ENCODE assay signal across 8 mouse cellular contexts in the genomic region with DNA sequence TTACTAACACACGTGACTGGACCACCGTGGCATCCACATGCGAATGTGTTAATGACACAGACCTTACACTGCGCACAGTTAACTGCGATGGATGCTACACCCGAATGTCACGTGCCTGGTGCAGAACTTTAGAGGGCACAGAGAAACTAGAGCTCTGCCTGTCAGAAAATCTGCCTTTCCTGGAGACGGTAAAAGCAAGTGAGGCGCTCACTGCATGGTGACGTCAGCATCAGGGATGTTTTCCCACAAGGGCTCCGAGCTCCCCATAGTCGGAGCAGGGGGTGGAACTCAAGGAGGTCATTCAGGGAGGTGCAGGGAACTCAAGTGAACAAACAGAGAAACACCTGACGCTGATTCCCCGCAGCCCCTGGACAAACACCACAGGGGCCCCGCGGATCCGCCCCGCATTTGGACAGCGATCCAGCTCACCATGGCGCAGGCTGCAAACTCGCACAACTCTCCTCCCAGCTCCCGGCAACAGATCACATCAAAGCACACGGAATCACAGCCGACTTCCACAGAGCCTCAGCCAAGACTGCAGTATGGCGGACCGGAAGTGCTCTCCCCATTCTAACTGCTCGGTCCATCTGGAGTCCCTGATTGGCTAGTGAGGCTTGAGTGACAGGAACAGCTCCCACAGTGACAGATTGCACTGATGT. TPM values are rescaled to one million over a fixed set of nuclear protein-coding genes. Genes with fewer than 3 reads are reported as not detected.
DNase-seq lines count a peak whose midpoint lies in the region; ATAC-seq and TF ChIP-seq lines count a peak whose summit lies in the region.

A gene (minus strand): TSS at position 539 of the 659 bp plus-strand sequence.

- H3K9ac ChIP-seq in forebrain, embryonic 13.5 days, result peak within 1 kb of the TSS; percentile 86
- H3K9ac ChIP-seq in liver, embryonic 15.5 days, result peak within 1 kb of the TSS; percentile 48
- H3K9ac ChIP-seq in neural tube, embryonic 11.5 days (ENCODE audit: low read length), result peak within 1 kb of the TSS; percentile 83
- H3K9ac ChIP-seq in stomach, postnatal 0 days (ENCODE audit: low read length), result peak within 1 kb of the TSS; percentile 80

- no peaks in the 10 kb centered on the region for H3K27me3 ChIP-seq in forebrain, embryonic 13.5 days
- no peaks in the 10 kb centered on the region for H3K27me3 ChIP-seq in liver, embryonic 15.5 days
- no peaks in the 10 kb centered on the region for H3K27me3 ChIP-seq in neural tube, embryonic 11.5 days (ENCODE audit: control insufficient read depth, insufficient read depth, low read length)
- no peaks in the 10 kb centered on the region for H3K27me3 ChIP-seq in stomach, postnatal 0 days (ENCODE audit: control insufficient read depth, insufficient read depth, low read length)

- peaks cover 29% of the 10 kb centered on the region for H3K36me3 ChIP-seq in forebrain, embryonic 13.5 days (ENCODE audit: poor library complexity, severe bottlenecking)
- H3K36me3 ChIP-seq in liver, embryonic 15.5 days (replicated peaks), result no peaks in the 10 kb centered on the region
- peaks cover 2% of the 10 kb centered on the region; the same call in 1 of the 2 replicates for H3K36me3 ChIP-seq in neural tube, embryonic 11.5 days (ENCODE audit: control insufficient read depth, insufficient read depth, low read length)
- H3K36me3 ChIP-seq in stomach, postnatal 0 days (ENCODE audit: control insufficient read depth, insufficient read depth, low read length), result no peaks in the 10 kb centered on the region

- H3K4me3 ChIP-seq in forebrain, embryonic 13.5 days, result peak within 1 kb of the TSS; percentile 79
- H3K4me3 ChIP-seq in liver, embryonic 15.5 days (replicated peaks), result peak within 1 kb of the TSS; percentile 65
- H3K4me3 ChIP-seq in neural tube, embryonic 11.5 days (ENCODE audit: low read depth, low read length), result peak within 1 kb of the TSS; percentile 79
- peak within 1 kb of the TSS; percentile 73 for H3K4me3 ChIP-seq in stomach, postnatal 0 days (ENCODE audit: low read depth, low read length)

- H3K4me2 ChIP-seq in forebrain, embryonic 13.5 days, result peak within 1 kb of the TSS; percentile 71
- peak within 1 kb of the TSS; percentile 66 for H3K4me2 ChIP-seq in liver, embryonic 15.5 days
- peak within 1 kb of the TSS; percentile 51 for H3K4me2 ChIP-seq in neural tube, embryonic 11.5 days (ENCODE audit: low read depth)
- H3K4me2 ChIP-seq in stomach, postnatal 0 days (replicated peaks; ENCODE audit: low read depth), result peak within 1 kb of the TSS; percentile 77

- peak within 1 kb of the TSS; percentile 82 for H3K27ac ChIP-seq in forebrain, embryonic 13.5 days
- no peak within 1 kb of the TSS for H3K27ac ChIP-seq in liver, embryonic 15.5 days (replicated peaks)
- H3K27ac ChIP-seq in neural tube, embryonic 11.5 days (ENCODE audit: low read depth, low read length), result peak within 1 kb of the TSS; percentile 46; the same call in 1 of the 2 replicates
- H3K27ac ChIP-seq in stomach, postnatal 0 days (replicated peaks), result peak within 1 kb of the TSS; percentile 84

- ATAC-seq in forebrain, embryonic 13.5 days, result peak; percentile 100
- ATAC-seq in liver, embryonic 15.5 days (ENCODE audit: insufficient read depth), result peak; percentile 89
- peak; percentile 100 for ATAC-seq in neural tube, embryonic 11.5 days (ENCODE audit: insufficient read depth, low FRiP score, low TSS enrichment)
- ATAC-seq in stomach, postnatal 0 days (ENCODE audit: low FRiP score, low TSS enrichment), result peak; percentile 100

- peaks cover 26% of the 10 kb centered on the region for H3K9me3 ChIP-seq in forebrain, embryonic 13.5 days (replicated peaks)
- no peaks in the 10 kb centered on the region for H3K9me3 ChIP-seq in liver, embryonic 15.5 days (replicated peaks)
- no peaks in the 10 kb centered on the region for H3K9me3 ChIP-seq in neural tube, embryonic 11.5 days (ENCODE audit: control insufficient read depth, low read length)
- H3K9me3 ChIP-seq in stomach, postnatal 0 days (ENCODE audit: control insufficient read depth, low read length), result no peaks in the 10 kb centered on the region

- peaks cover 16% of the 10 kb centered on the region for H3K4me1 ChIP-seq in forebrain, embryonic 13.5 days
- 0 out of 2 replicates have a peak, but pooled peaks cover 5% of the 10 kb centered on the region for H3K4me1 ChIP-seq in liver, embryonic 15.5 days (replicated peaks)
- peaks cover 4% of the 10 kb centered on the region; the same call in 1 of the 2 replicates for H3K4me1 ChIP-seq in neural tube, embryonic 11.5 days (ENCODE audit: control insufficient read depth, insufficient read depth, low read length)
- no peaks in the 10 kb centered on the region for H3K4me1 ChIP-seq in stomach, postnatal 0 days (replicated peaks; ENCODE audit: control insufficient read depth, insufficient read depth)

- TF ChIP-seq EP300 in stomach, postnatal 0 days (optimal IDR thresholded peaks at IDR 0.05), result no peak

- peak; percentile 47 to 64 for DNase-seq in CD8-positive naive resting alpha-beta T cell, adult 2 months (ENCODE audit: low read depth in 2 of 2, low spot score in 2 of 2)
- peak; percentile 46 for DNase-seq in c-Kit-positive CD71-positive TER-119-negative erythroid progenitor cells, embryonic 14.5 days (ENCODE audit: low read depth)
- DNase-seq in heart, postnatal 10 days, result peak; percentile 87 to 90
- peak; percentile 77 to 89 for DNase-seq in kidney, postnatal 4 days
- peak; percentile 82 for DNase-seq in neural tube, embryonic 11.5 days (ENCODE audit: low spot score)
- DNase-seq in stomach, postnatal 0 days (ENCODE audit: low spot score), result peak; percentile 82

- WGBS in forebrain, embryonic 13.5 days, result 2% methylated on average over 27 of the region's 27 CpGs
- WGBS in liver, embryonic 15.5 days (ENCODE audit: insufficient replicate concordance), result 3% methylated on average over 27 of the region's 27 CpGs
- WGBS in neural tube, embryonic 11.5 days, result 4% methylated on average over 27 of the region's 27 CpGs
- 1% methylated on average over 27 of the region's 27 CpGs for WGBS in stomach, postnatal 0 days

- intact Hi-C loops in heart, postnatal 10 days (cut with DNase I), result no loop called here

- no peak for TF ChIP-seq CTCF in stomach, postnatal 0 days (IDR thresholded peaks at IDR 0.05; ENCODE audit: low read depth)

RNA-seq across cellular contexts. Expression of the gene that starts here (rescaled TPM):
- polyA plus RNA-seq in forebrain, embryonic 13.5 days (2015; fragmentation: Nextera tagmentation; extraction: Ambion mirVana), result 17.7 and 21.6 TPM in 2 replicates
- 10 to 100 TPM in 1 of 2 experiments, 1 to 10 TPM in 1; 8.5 to 10.1 TPM for total RNA-seq in heart, postnatal 10 days (2021)
- polyA plus RNA-seq in liver, embryonic 15.5 days (2015; fragmentation: Nextera tagmentation; extraction: Ambion mirVana), result 1.6 and 2.1 TPM in 2 replicates
- 15.7 and 19.0 TPM in 2 replicates for polyA plus RNA-seq in neural tube, embryonic 11.5 days (2014; fragmentation: Nextera tagmentation; extraction: Ambion mirVana)
- 7.7 and 7.8 TPM in 2 replicates for polyA plus RNA-seq in stomach, postnatal 0 days (2015; fragmentation: Nextera tagmentation; extraction: Ambion mirVana)
